Mouse (Mus musculus): ENCODE measurements at regions not wholly inside any gene's neighbourhood (a gene's known extent, or its start where the extent isn't known, plus 50 kb on each side); places are given as distances from the start of the nearest gene placed in this dataset.
A peak's percentile ranks its signal among the peaks of the same experiment; 100 is the strongest.

- H3K27ac ChIP-seq (ENCODE audit: low read depth, low read length): no peak overlapping the region
- H3K4me3 ChIP-seq (ENCODE audit: low read depth, low read length): no peak overlapping the region
- H3K27me3 ChIP-seq (ENCODE audit: control insufficient read depth, insufficient read depth, low read length): no peaks in the 10 kb centered on the region
- H3K9ac ChIP-seq (ENCODE audit: low read depth, low read length): no peak overlapping the region
- H3K9me3 ChIP-seq (replicated peaks; ENCODE audit: control insufficient read depth, low read length): no peaks in the 10 kb centered on the region
- no peaks in the 10 kb centered on the region for H3K4me1 ChIP-seq (ENCODE audit: control insufficient read depth, insufficient read depth, low read length)
- H3K36me3 ChIP-seq (ENCODE audit: control insufficient read depth, insufficient read depth, low read length): no peaks in the 10 kb centered on the region
- 85% methylated on average over 9 of the region's 9 CpGs for WGBS (ENCODE audit: insufficient replicate concordance)
- ATAC-seq (replicated peaks; ENCODE audit: insufficient number of reproducible peaks, low FRiP score, low TSS enrichment): no peak
- no peak overlapping the region for H3K4me2 ChIP-seq
Measured at GRCm38 (mm10) chr3:137728689-137729088, 57.4 kb downstream of the Gm21962 start.

- Histone ChIP-seq H3K4me2 (no peak overlapping the region), H3K27ac (ENCODE audit: low read depth, low read length) (no peak overlapping the region), H3K27me3 (ENCODE audit: control insufficient read depth, insufficient read depth, low read length) (no peaks in the 10 kb centered on the region), H3K4me3 (ENCODE audit: low read depth, low read length) (no peak overlapping the region), H3K9me3 (replicated peaks; ENCODE audit: control insufficient read depth, low read length) (no peaks in the 10 kb centered on the region), H3K36me3 (ENCODE audit: control insufficient read depth, insufficient read depth, low read length) (no peaks in the 10 kb centered on the region), H3K4me1 (ENCODE audit: control insufficient read depth, insufficient read depth, low read length) (no peaks in the 10 kb centered on the region), H3K9ac (ENCODE audit: low read depth, low read length) (no peak overlapping the region)
- ATAC-seq (replicated peaks; ENCODE audit: insufficient number of reproducible peaks, low FRiP score, low TSS enrichment): no peak
- 75% methylated on average over 7 of the region's 7 CpGs for WGBS (ENCODE audit: insufficient replicate concordance)
Measured at GRCm38 (mm10) chr3:137729421-137729820, 58.1 kb downstream of the Gm21962 start.

GRCm38 (mm10) chr3:137737222-137737800, 66.0 kb downstream of the Gm21962 start:
- ATAC-seq (replicated peaks; ENCODE audit: insufficient number of reproducible peaks, low FRiP score, low TSS enrichment): no peak
- H3K36me3 ChIP-seq (ENCODE audit: control insufficient read depth, insufficient read depth, low read length): no peaks in the 10 kb centered on the region
- WGBS (ENCODE audit: insufficient replicate concordance): 64% methylated on average over 12 of the region's 12 CpGs

GRCm38 (mm10) chr3:137741528-137741927, 70.2 kb downstream of the Gm21962 start:
- H3K9me3 ChIP-seq (replicated peaks; ENCODE audit: control insufficient read depth, low read length): no peaks in the 10 kb centered on the region
- no peak for ATAC-seq (replicated peaks; ENCODE audit: insufficient number of reproducible peaks, low FRiP score, low TSS enrichment)
- no peaks in the 10 kb centered on the region for H3K4me1 ChIP-seq (ENCODE audit: control insufficient read depth, insufficient read depth, low read length)
- no peaks in the 10 kb centered on the region for H3K36me3 ChIP-seq (ENCODE audit: control insufficient read depth, insufficient read depth, low read length)
- whole genome bisulfite sequencing (ENCODE audit: insufficient replicate concordance): 83% methylated on average over 9 of the region's 9 CpGs
- no peak overlapping the region for H3K27ac ChIP-seq (ENCODE audit: low read depth, low read length)
- H3K9ac ChIP-seq (ENCODE audit: low read depth, low read length): no peak overlapping the region
- H3K4me3 ChIP-seq (ENCODE audit: low read depth, low read length): no peak overlapping the region
- no peak overlapping the region for H3K4me2 ChIP-seq
- H3K27me3 ChIP-seq (ENCODE audit: control insufficient read depth, insufficient read depth, low read length): no peaks in the 10 kb centered on the region

More at GRCm38 (mm10) chr3:137737222-137737800, 66.0 kb downstream of the Gm21962 start:
- H3K4me1 ChIP-seq (ENCODE audit: control insufficient read depth, insufficient read depth, low read length): no peaks in the 10 kb centered on the region
- H3K4me3 ChIP-seq (ENCODE audit: low read depth, low read length): no peak overlapping the region
- H3K4me2 ChIP-seq: no peak overlapping the region
- H3K9me3 ChIP-seq (replicated peaks; ENCODE audit: control insufficient read depth, low read length): no peaks in the 10 kb centered on the region
- H3K27me3 ChIP-seq (ENCODE audit: control insufficient read depth, insufficient read depth, low read length): no peaks in the 10 kb centered on the region
- no peak overlapping the region for H3K9ac ChIP-seq (ENCODE audit: low read depth, low read length)
- no peak overlapping the region for H3K27ac ChIP-seq (ENCODE audit: low read depth, low read length)

GRCm38 (mm10) chr3:137742119-137742518, 70.8 kb downstream of the Gm21962 start:
- no peak overlapping the region for H3K27ac ChIP-seq (ENCODE audit: low read depth, low read length)
- no peaks in the 10 kb centered on the region for H3K36me3 ChIP-seq (ENCODE audit: control insufficient read depth, insufficient read depth, low read length)
- H3K27me3 ChIP-seq (ENCODE audit: control insufficient read depth, insufficient read depth, low read length): no peaks in the 10 kb centered on the region
- 80% methylated on average over 4 of the region's 4 CpGs for WGBS (ENCODE audit: insufficient replicate concordance)
- H3K4me1 ChIP-seq (ENCODE audit: control insufficient read depth, insufficient read depth, low read length): no peaks in the 10 kb centered on the region
- H3K4me3 ChIP-seq (ENCODE audit: low read depth, low read length): no peak overlapping the region
- H3K9ac ChIP-seq (ENCODE audit: low read depth, low read length): no peak overlapping the region
- H3K9me3 ChIP-seq (replicated peaks; ENCODE audit: control insufficient read depth, low read length): no peaks in the 10 kb centered on the region
- ATAC-seq (replicated peaks; ENCODE audit: insufficient number of reproducible peaks, low FRiP score, low TSS enrichment): no peak
- no peak overlapping the region for H3K4me2 ChIP-seq

GRCm38 (mm10) chr3:137751732-137752260, 80.5 kb downstream of the Gm21962 start:
- WGBS (ENCODE audit: insufficient replicate concordance): 56% methylated on average over 9 of the region's 9 CpGs

GRCm38 (mm10) chr3:137752447-137753256, 81.3 kb downstream of the Gm21962 start:
- peak overlapping the region; percentile 39 for H3K4me3 ChIP-seq (ENCODE audit: low read depth, low read length)
- peak overlapping the region; percentile 68 for H3K4me2 ChIP-seq
- ATAC-seq (replicated peaks; ENCODE audit: insufficient number of reproducible peaks, low FRiP score, low TSS enrichment): peak; percentile 80
- peak overlapping the region; percentile 59; the same call in 1 of the 2 replicates for H3K9ac ChIP-seq (ENCODE audit: low read depth, low read length)
- peaks cover 5% of the 10 kb centered on the region; the same call in 1 of the 2 replicates for H3K4me1 ChIP-seq (ENCODE audit: control insufficient read depth, insufficient read depth, low read length)
- no peaks in the 10 kb centered on the region for H3K36me3 ChIP-seq (ENCODE audit: control insufficient read depth, insufficient read depth, low read length)
- H3K27ac ChIP-seq (ENCODE audit: low read depth, low read length): 0 out of 2 replicates have a peak overlapping the region, but pooled peaks have one; percentile 10
- no peaks in the 10 kb centered on the region for H3K9me3 ChIP-seq (replicated peaks; ENCODE audit: control insufficient read depth, low read length)
- no peaks in the 10 kb centered on the region for H3K27me3 ChIP-seq (ENCODE audit: control insufficient read depth, insufficient read depth, low read length)
- 20% methylated on average over 25 of the region's 25 CpGs for WGBS (ENCODE audit: insufficient replicate concordance)

More at GRCm38 (mm10) chr3:137751732-137752260, 80.5 kb downstream of the Gm21962 start:
- Histone ChIP-seq H3K36me3 (ENCODE audit: control insufficient read depth, insufficient read depth, low read length) (no peaks in the 10 kb centered on the region), H3K4me2 (no peak overlapping the region), H3K9me3 (replicated peaks; ENCODE audit: control insufficient read depth, low read length) (no peaks in the 10 kb centered on the region), H3K27ac (ENCODE audit: low read depth, low read length) (no peak overlapping the region), H3K9ac (ENCODE audit: low read depth, low read length) (no peak overlapping the region), H3K4me1 (ENCODE audit: control insufficient read depth, insufficient read depth, low read length) (peaks cover 5% of the 10 kb centered on the region; the same call in 1 of the 2 replicates), H3K4me3 (ENCODE audit: low read depth, low read length) (no peak overlapping the region), H3K27me3 (ENCODE audit: control insufficient read depth, insufficient read depth, low read length) (no peaks in the 10 kb centered on the region)
- no peak for ATAC-seq (replicated peaks; ENCODE audit: insufficient number of reproducible peaks, low FRiP score, low TSS enrichment)

GRCm38 (mm10) chr3:137753257-137753654, 81.9 kb downstream of the Gm21962 start:
- Histone ChIP-seq H3K36me3 (ENCODE audit: control insufficient read depth, insufficient read depth, low read length) (no peaks in the 10 kb centered on the region), H3K9ac (ENCODE audit: low read depth, low read length) (peak overlapping the region; percentile 59; the same call in 1 of the 2 replicates), H3K27ac (ENCODE audit: low read depth, low read length) (no peak overlapping the region), H3K9me3 (replicated peaks; ENCODE audit: control insufficient read depth, low read length) (no peaks in the 10 kb centered on the region), H3K27me3 (ENCODE audit: control insufficient read depth, insufficient read depth, low read length) (no peaks in the 10 kb centered on the region), H3K4me3 (ENCODE audit: low read depth, low read length) (0 out of 2 replicates have a peak overlapping the region, but pooled peaks have one; percentile 39), H3K4me2 (peak overlapping the region; percentile 68), H3K4me1 (ENCODE audit: control insufficient read depth, insufficient read depth, low read length) (peaks cover 5% of the 10 kb centered on the region; the same call in 1 of the 2 replicates)
- 54% methylated on average over 7 of the region's 7 CpGs for WGBS (ENCODE audit: insufficient replicate concordance)
- no peak for ATAC-seq (replicated peaks; ENCODE audit: insufficient number of reproducible peaks, low FRiP score, low TSS enrichment)
